In the genomic region with DNA sequence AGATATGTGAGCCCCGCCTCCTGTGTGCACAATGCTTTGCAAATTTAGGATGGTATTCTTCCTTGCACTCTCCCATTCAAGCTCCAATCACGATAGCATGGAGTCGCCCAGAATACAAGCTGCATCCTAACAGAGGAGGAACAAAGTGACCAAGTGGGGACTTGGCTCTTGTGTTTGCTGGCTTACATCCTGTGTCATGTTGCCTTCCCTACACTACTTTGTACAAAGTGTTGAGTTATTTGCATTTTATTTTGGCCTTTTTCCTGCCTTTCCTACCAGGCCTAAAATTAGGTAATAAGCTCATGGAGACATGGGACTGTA, we compare ENCODE assay signal across 9 mouse cellular contexts.
DNase-seq lines count a peak whose midpoint lies in the region; ATAC-seq and TF ChIP-seq lines count a peak whose summit lies in the region.
"Had no signal": no experiment of that assay in that cellular context is flagged by ENCODE, and none has a peak within 500 bp of the region (broad histone marks: within the 10 kb centered on the region; RNA-seq: fewer than 3 reads in every experiment).

No protein-coding gene starts in this region.

- H3K4me3 ChIP-seq in kidney, embryonic 16.5 days (ENCODE audit: low read length) = peak overlapping the region; percentile 41
- peak overlapping the region; percentile 47 for H3K4me3 ChIP-seq in embryonic facial prominence, embryonic 13.5 days
- H3K4me3 ChIP-seq in hindbrain, postnatal 0 days (ENCODE audit: low read length) = peak overlapping the region; percentile 42
- H3K4me3 ChIP-seq in midbrain, embryonic 15.5 days = peak overlapping the region; percentile 38

- H3K27me3 ChIP-seq in kidney, embryonic 16.5 days (ENCODE audit: insufficient read depth, low read length) = no peaks in the 10 kb centered on the region
- peaks cover 21% of the 10 kb centered on the region for H3K27me3 ChIP-seq in embryonic facial prominence, embryonic 13.5 days
- no peaks in the 10 kb centered on the region for H3K27me3 ChIP-seq in hindbrain, postnatal 0 days (ENCODE audit: insufficient read depth, low read length)
- H3K27me3 ChIP-seq in midbrain, embryonic 15.5 days (replicated peaks) = no peaks in the 10 kb centered on the region

- H3K9ac ChIP-seq in kidney, embryonic 16.5 days (replicated peaks; ENCODE audit: low read length) = peak overlapping the region; percentile 45; the same call in 1 of the 2 replicates
- H3K9ac ChIP-seq in embryonic facial prominence, embryonic 13.5 days = 0 out of 2 replicates have a peak overlapping the region, but pooled peaks have one; percentile 51
- peak overlapping the region; percentile 56; the same call in 1 of the 2 replicates for H3K9ac ChIP-seq in hindbrain, postnatal 0 days (replicated peaks; ENCODE audit: low read length)
- peak overlapping the region; percentile 49 for H3K9ac ChIP-seq in midbrain, embryonic 15.5 days

- H3K9me3 ChIP-seq in kidney, embryonic 16.5 days (ENCODE audit: low read length) = no peaks in the 10 kb centered on the region
- no peaks in the 10 kb centered on the region for H3K9me3 ChIP-seq in embryonic facial prominence, embryonic 13.5 days
- no peaks in the 10 kb centered on the region for H3K9me3 ChIP-seq in hindbrain, postnatal 0 days (ENCODE audit: low read length)
- H3K9me3 ChIP-seq in midbrain, embryonic 15.5 days = no peaks in the 10 kb centered on the region

- no peak for DNase-seq in kidney, postnatal 14 days
- DNase-seq in hindbrain, postnatal 0 days (ENCODE audit: low spot score) = peak; percentile 39
- no peak for DNase-seq in adrenal gland, postnatal 4 days (ENCODE audit: low spot score in 2 of 2)
- no peak for DNase-seq in adrenal gland, postnatal 10 days
- no peak for DNase-seq in B cell, adult 2 months
- DNase-seq: gastrocnemius, postnatal 25 days had no signal

- 14% methylated on average over 3 of the region's 3 CpGs for WGBS in kidney, embryonic 16.5 days
- 12% methylated on average over 3 of the region's 3 CpGs for WGBS in embryonic facial prominence, embryonic 13.5 days
- 5% methylated on average over 3 of the region's 3 CpGs for WGBS in hindbrain, postnatal 0 days
- WGBS in midbrain, embryonic 15.5 days = under 1% methylated on average over 3 of the region's 3 CpGs

- H3K4me1 ChIP-seq in kidney, embryonic 16.5 days (ENCODE audit: insufficient read depth, low read length) = peaks cover 35% of the 10 kb centered on the region
- H3K4me1 ChIP-seq in embryonic facial prominence, embryonic 13.5 days = peaks cover 23% of the 10 kb centered on the region
- peaks cover 28% of the 10 kb centered on the region for H3K4me1 ChIP-seq in hindbrain, postnatal 0 days (ENCODE audit: insufficient read depth, low read length)
- H3K4me1 ChIP-seq in midbrain, embryonic 15.5 days = peaks cover 43% of the 10 kb centered on the region

- no peak for ATAC-seq in kidney, embryonic 16.5 days (ENCODE audit: low FRiP score, low TSS enrichment)
- no peak for ATAC-seq in embryonic facial prominence, embryonic 13.5 days (ENCODE audit: insufficient number of reproducible peaks, insufficient read depth, low FRiP score, low TSS enrichment, low read depth)
- peak; percentile 41 for ATAC-seq in hindbrain, postnatal 0 days
- ATAC-seq in midbrain, embryonic 15.5 days (replicated peaks) = no peak; the same call in 1 of the 2 replicates

- peak overlapping the region; percentile 64 for H3K4me2 ChIP-seq in kidney, embryonic 16.5 days (replicated peaks; ENCODE audit: low read depth, low read length)
- H3K4me2 ChIP-seq in embryonic facial prominence, embryonic 13.5 days = peak overlapping the region; percentile 91
- peak overlapping the region; percentile 81 for H3K4me2 ChIP-seq in hindbrain, postnatal 0 days (ENCODE audit: low read depth, low read length)
- H3K4me2 ChIP-seq in midbrain, embryonic 15.5 days = peak overlapping the region; percentile 65

- H3K27ac ChIP-seq in kidney, embryonic 16.5 days (ENCODE audit: low read length) = no peak overlapping the region
- H3K27ac ChIP-seq in embryonic facial prominence, embryonic 13.5 days = no peak overlapping the region
- peak overlapping the region; percentile 78 for H3K27ac ChIP-seq in hindbrain, postnatal 0 days
- H3K27ac ChIP-seq in midbrain, embryonic 15.5 days = peak overlapping the region; percentile 78

- no peak for TF ChIP-seq CTCF in hindbrain, postnatal 0 days (IDR thresholded peaks at IDR 0.05; ENCODE audit: low read depth)

- H3K36me3 ChIP-seq in kidney, embryonic 16.5 days (ENCODE audit: insufficient read depth, low read length) = no peaks in the 10 kb centered on the region
- H3K36me3 ChIP-seq in embryonic facial prominence, embryonic 13.5 days = no peaks in the 10 kb centered on the region
- no peaks in the 10 kb centered on the region for H3K36me3 ChIP-seq in hindbrain, postnatal 0 days (ENCODE audit: insufficient read depth, low read length)
- H3K36me3 ChIP-seq in midbrain, embryonic 15.5 days (replicated peaks) = no peaks in the 10 kb centered on the region

Comparison
In these comparisons a context has a peak if more than half of its experiments do, and no peak if none do; other contexts are left out.
1. H3K27ac ChIP-seq: peak in hindbrain, postnatal 0 days (single experiment) and midbrain, embryonic 15.5 days (single experiment); none in kidney, embryonic 16.5 days (single experiment) and embryonic facial prominence, embryonic 13.5 days (single experiment).
2. Peak in every context shown above with its lines, with median percentiles within 50 percentile points of each other: H3K4me2 ChIP-seq, H3K4me3 ChIP-seq and H3K9ac ChIP-seq.